Mouse (Mus musculus) hindbrain, postnatal 0 days (tissue): ENCODE measurements around the gene Marc2. TPM values are rescaled to one million over a fixed set of nuclear protein-coding genes. Genes with fewer than 3 reads are reported as not detected.

Experiments used
- ATAC-seq: fragments of 200-750 bp; cut with Nextera tagmentation; 2 replicates; pipeline ENCODE4 v1.8.0; 2017; ENCODE audit warnings: mild to moderate bottlenecking, moderate TSS enrichment, moderate library complexity
- DNase-seq: peaks from one replicate; pipeline ENCODE4 v3.0.0-alpha.2; 2015; ENCODE audit warnings: low spot score
- H3K27ac ChIP-seq: fragments of 300-500 bp; sonication (generic); 2 replicates; pipeline ENCODE4 v1.5.1; 2014; ENCODE audit warnings: mild to moderate bottlenecking
- H3K27me3 ChIP-seq: fragments of 300-500 bp; sonication (generic); 2 replicates; pipeline ENCODE4 v1.6.1; 2014; ENCODE audit warnings: low read length, mixed read lengths; ENCODE audit not compliant: insufficient read depth
- H3K36me3 ChIP-seq: fragments of 300-500 bp; sonication (generic); 2 replicates; pipeline ENCODE4 v1.6.1; 2014; ENCODE audit warnings: low read length, mixed read lengths; ENCODE audit not compliant: insufficient read depth
- H3K4me1 ChIP-seq: fragments of 300-500 bp; sonication (generic); 2 replicates; pipeline ENCODE4 v1.6.1; 2014; ENCODE audit warnings: antibody characterized with exemption, low read length, mixed read lengths; ENCODE audit not compliant: insufficient read depth
- H3K4me2 ChIP-seq: fragments of 300-500 bp; sonication (generic); 2 replicates; pipeline ENCODE4 v1.6.1; 2014; ENCODE audit warnings: low read depth, mild to moderate bottlenecking, low read length, moderate library complexity, mixed read lengths
- H3K4me3 ChIP-seq: fragments of 300-500 bp; sonication (generic); 2 replicates; pipeline ENCODE4 v1.5.1; 2014; ENCODE audit warnings: low read length
- H3K9ac ChIP-seq: fragments of 300-500 bp; sonication (generic); replicated peaks from 2 replicates; pipeline ENCODE4 v1.6.1; 2014; ENCODE audit warnings: mild to moderate bottlenecking, low read length, moderate library complexity, mixed read lengths
- H3K9me3 ChIP-seq: fragments of 300-500 bp; sonication (generic); 2 replicates; pipeline ENCODE4 v1.6.1; 2016; ENCODE audit warnings: low read length, mixed read lengths
- CTCF ChIP-seq: IDR thresholded peaks from 2 replicates; pipeline ENCODE4 v1.5.1; 2016; ENCODE audit warnings: antibody characterized with exemption, control low read depth, low read depth
- WGBS: fragments of 180-500 bp; shearing (Covaris S2); extraction: QIAGEN DNeasy Blood & Tissue Kit; methylation state at CpG from one replicate; pipeline ENCODE4 v1.1.7; 2014; 5-methylcytosine and 5-hydroxymethylcytosine counted together
- polyA plus RNA-seq: library from polyadenylated mRNA; unstranded; fragments of >200 nt; fragmentation: Nextera tagmentation; extraction: Ambion mirVana; gene quantifications from 2 replicates; pipeline ENCODE4 v1.2.1, GENCODE M21; 2015
- total RNA-seq: library from RNA; depleted of rRNA; stranded (reverse); fragments of >200 nt; gene quantifications from 2 replicates; pipeline ENCODE4 v1.2.3, GENCODE M21; 2014

Marc2 gene
- total and polyA plus RNA-seq, 2 experiments from 2014 or later, result 56.6 to 151 TPM

- peak overlapping the region; percentile 79 for H3K27ac ChIP-seq
- H3K9ac ChIP-seq, result peak overlapping the region; percentile 71
- under 1% methylated on average over 66 of the region's 67 CpGs for WGBS
Measured at GRCm38 (mm10) chr1:184845111-184846071, 860 bp downstream of the Marc2 start.

GRCm38 (mm10) chr1:184844326-184845066 is 1.8 kb downstream of the Marc2 start:
- Histone ChIP-seq H3K4me3 (peak overlapping the region; percentile 83), H3K36me3 (no peaks in the 10 kb centered on the region), H3K4me2 (peak overlapping the region; percentile 98), H3K9ac (peak overlapping the region; percentile 71), H3K9me3 (no peaks in the 10 kb centered on the region), H3K27ac (peak overlapping the region; percentile 79; the same call in 1 of the 2 replicates), H3K27me3 (no peaks in the 10 kb centered on the region), H3K4me1 (peaks cover 15% of the 10 kb centered on the region)
- TF ChIP-seq CTCF, result no peak
- no peak for ATAC-seq
- DNase-seq, result peak; percentile 25
- 16% methylated on average over 15 of the region's 15 CpGs for WGBS

More at GRCm38 (mm10) chr1:184845111-184846071, 860 bp downstream of the Marc2 start:
- Histone ChIP-seq H3K36me3 (no peaks in the 10 kb centered on the region), H3K27me3 (no peaks in the 10 kb centered on the region), H3K9me3 (no peaks in the 10 kb centered on the region), H3K4me1 (peaks cover 15% of the 10 kb centered on the region), H3K4me3 (peak overlapping the region; percentile 83), H3K4me2 (peak overlapping the region; percentile 98)
- ATAC-seq, result peak; percentile 97
- DNase-seq, result peak; percentile 90
- no peak for TF ChIP-seq CTCF

- H3K4me2 ChIP-seq, result no peak overlapping the region
- H3K4me3 ChIP-seq, result no peak overlapping the region
- peaks cover 12% of the 10 kb centered on the region; the same call in 1 of the 2 replicates for H3K36me3 ChIP-seq
- H3K9me3 ChIP-seq, result no peaks in the 10 kb centered on the region
- DNase-seq (no peak), ATAC-seq (no peak)
- no peak overlapping the region for H3K27ac ChIP-seq
- no peak overlapping the region for H3K9ac ChIP-seq
- WGBS, result 86% methylated on average over 4 of the region's 4 CpGs
- no peaks in the 10 kb centered on the region for H3K27me3 ChIP-seq
- TF ChIP-seq CTCF, result no peak
- H3K4me1 ChIP-seq, result no peaks in the 10 kb centered on the region
Measured at GRCm38 (mm10) chr1:184837649-184838048, 8.6 kb downstream of the Marc2 start.

- no peak for TF ChIP-seq CTCF
- Histone ChIP-seq H3K4me3 (no peak overlapping the region), H3K9ac (no peak overlapping the region), H3K36me3 (peaks cover 23% of the 10 kb centered on the region; the same call in 1 of the 2 replicates), H3K4me2 (no peak overlapping the region), H3K27ac (no peak overlapping the region), H3K27me3 (no peaks in the 10 kb centered on the region), H3K9me3 (no peaks in the 10 kb centered on the region), H3K4me1 (no peaks in the 10 kb centered on the region)
- ATAC-seq (no peak), DNase-seq (no peak)
- WGBS, result 81% methylated on average over 5 of the region's 5 CpGs
Measured at GRCm38 (mm10) chr1:184836350-184836749, 9.9 kb downstream of the Marc2 start.

GRCm38 (mm10) chr1:184833499-184833898 is 12.8 kb downstream of the Marc2 start:
- Histone ChIP-seq H3K27ac (no peak overlapping the region), H3K9me3 (no peaks in the 10 kb centered on the region), H3K9ac (no peak overlapping the region), H3K36me3 (peaks cover 23% of the 10 kb centered on the region; the same call in 1 of the 2 replicates), H3K4me2 (no peak overlapping the region), H3K4me1 (no peaks in the 10 kb centered on the region), H3K27me3 (no peaks in the 10 kb centered on the region), H3K4me3 (no peak overlapping the region)
- DNase-seq (no peak), ATAC-seq (no peak)
- TF ChIP-seq CTCF, result no peak
- WGBS, result 96% methylated on average over 7 of the region's 7 CpGs

- ATAC-seq (no peak), DNase-seq (no peak)
- peak; percentile 46 for TF ChIP-seq CTCF
- 85% methylated on average over 10 of the region's 10 CpGs for WGBS
- Histone ChIP-seq H3K4me1 (no peaks in the 10 kb centered on the region), H3K4me2 (no peak overlapping the region), H3K27me3 (no peaks in the 10 kb centered on the region), H3K27ac (no peak overlapping the region), H3K9ac (no peak overlapping the region), H3K4me3 (no peak overlapping the region), H3K9me3 (no peaks in the 10 kb centered on the region), H3K36me3 (peaks cover 23% of the 10 kb centered on the region; the same call in 1 of the 2 replicates)
Measured at GRCm38 (mm10) chr1:184832211-184832610, 14.0 kb downstream of the Marc2 start.
